ENCODE assay signal across 9 mouse cellular contexts in the genomic region with DNA sequence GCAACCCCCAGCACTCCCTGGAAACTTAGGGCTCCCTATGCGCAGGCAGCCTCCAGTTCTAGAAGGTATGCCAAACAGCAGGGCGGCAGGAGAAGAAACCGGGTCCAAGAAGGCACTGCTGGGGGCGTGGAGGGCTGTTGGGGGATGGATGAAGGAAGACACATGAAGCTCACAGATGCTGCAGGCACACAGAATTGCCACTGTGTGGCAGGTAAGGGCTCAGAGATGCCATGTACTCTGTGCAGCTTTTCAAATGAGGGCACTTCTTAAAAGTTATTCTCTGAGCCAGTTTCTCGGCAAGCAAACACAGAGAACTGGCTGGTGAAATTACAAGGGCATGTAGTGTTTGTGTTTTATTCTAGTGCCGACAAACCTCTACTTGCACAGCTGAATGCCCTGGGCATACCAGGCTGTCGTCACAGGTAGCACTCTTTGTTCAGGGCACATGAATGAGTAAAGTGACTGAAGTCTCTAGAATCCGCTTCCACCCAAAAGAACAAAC.
DNase-seq lines count a peak whose midpoint lies in the region; ATAC-seq and TF ChIP-seq lines count a peak whose summit lies in the region.
"Had no signal": no experiment of that assay in that cellular context is flagged by ENCODE, and none has a peak within 500 bp of the region (broad histone marks: within the 10 kb centered on the region; RNA-seq: fewer than 3 reads in every experiment).

No protein-coding gene starts in this region.

- no peaks in the 10 kb centered on the region for H3K9me3 ChIP-seq in heart, embryonic 12.5 days (replicated peaks)
- no peaks in the 10 kb centered on the region for H3K9me3 ChIP-seq in heart, embryonic 11.5 days (replicated peaks; ENCODE audit: control insufficient read depth, low read length)
- H3K9me3 ChIP-seq in neural tube, embryonic 12.5 days = no peaks in the 10 kb centered on the region
- H3K9me3 ChIP-seq in intestine, postnatal 0 days (ENCODE audit: control insufficient read depth) = no peaks in the 10 kb centered on the region
- H3K9me3 ChIP-seq in neural tube, embryonic 15.5 days (replicated peaks) = no peaks in the 10 kb centered on the region
- H3K9me3 ChIP-seq in limb, embryonic 10.5 days (replicated peaks) = no peaks in the 10 kb centered on the region

- 0 out of 2 replicates have a peak, but pooled peaks have one; percentile 31 for ATAC-seq in heart, embryonic 12.5 days (ENCODE audit: insufficient number of reproducible peaks, low FRiP score)
- no peak for ATAC-seq in heart, embryonic 11.5 days (replicated peaks; ENCODE audit: insufficient number of reproducible peaks, low FRiP score, low TSS enrichment)
- ATAC-seq in neural tube, embryonic 12.5 days (ENCODE audit: low FRiP score, low read depth) = no peak
- ATAC-seq in intestine, postnatal 0 days = no peak
- no peak for ATAC-seq in neural tube, embryonic 15.5 days (ENCODE audit: low FRiP score)

- 50% methylated on average over 8 of the region's 8 CpGs for WGBS in heart, embryonic 12.5 days
- WGBS in heart, embryonic 11.5 days (ENCODE audit: insufficient replicate concordance) = 46% methylated on average over 8 of the region's 8 CpGs
- WGBS in neural tube, embryonic 12.5 days = 59% methylated on average over 8 of the region's 8 CpGs
- 59% methylated on average over 8 of the region's 8 CpGs for WGBS in intestine, postnatal 0 days
- WGBS in neural tube, embryonic 15.5 days = 55% methylated on average over 8 of the region's 8 CpGs
- WGBS in limb, embryonic 10.5 days = 63% methylated on average over 8 of the region's 8 CpGs

- no peak overlapping the region for H3K4me3 ChIP-seq in heart, embryonic 12.5 days
- no peak overlapping the region for H3K4me3 ChIP-seq in heart, embryonic 11.5 days (ENCODE audit: low read depth, low read length)
- H3K4me3 ChIP-seq in neural tube, embryonic 12.5 days = no peak overlapping the region
- no peak overlapping the region for H3K4me3 ChIP-seq in intestine, postnatal 0 days (ENCODE audit: low read depth, low read length)
- H3K4me3 ChIP-seq in neural tube, embryonic 15.5 days (replicated peaks) = no peak overlapping the region
- H3K4me3 ChIP-seq in limb, embryonic 10.5 days = no peak overlapping the region
- H3K4me3 ChIP-seq: erythroblast, embryonic 14.5 days had no signal

- no peaks in the 10 kb centered on the region for H3K27me3 ChIP-seq in heart, embryonic 12.5 days (replicated peaks)
- H3K27me3 ChIP-seq in heart, embryonic 11.5 days (ENCODE audit: control insufficient read depth, insufficient read depth, low read length) = no peaks in the 10 kb centered on the region
- no peaks in the 10 kb centered on the region for H3K27me3 ChIP-seq in neural tube, embryonic 12.5 days (replicated peaks)
- H3K27me3 ChIP-seq in intestine, postnatal 0 days (replicated peaks; ENCODE audit: control insufficient read depth, insufficient read depth, low read length) = no peaks in the 10 kb centered on the region
- H3K27me3 ChIP-seq in neural tube, embryonic 15.5 days (replicated peaks) = peaks cover 4% of the 10 kb centered on the region; the same call in 1 of the 2 replicates
- peaks cover 33% of the 10 kb centered on the region for H3K27me3 ChIP-seq in limb, embryonic 10.5 days (ENCODE audit: low read depth, poor library complexity, severe bottlenecking)

- DNase-seq in neural tube, embryonic 10.5 days (ENCODE audit: extremely low spot score, low spot score) = no peak
- no peak for DNase-seq in limb, embryonic 10.5 days (ENCODE audit: low spot score)
- DNase-seq in kidney, postnatal 10 days = no peak

- peak overlapping the region; percentile 54 for H3K9ac ChIP-seq in heart, embryonic 12.5 days
- no peak overlapping the region for H3K9ac ChIP-seq in heart, embryonic 11.5 days (ENCODE audit: low read depth, low read length)
- H3K9ac ChIP-seq in neural tube, embryonic 12.5 days = no peak overlapping the region
- H3K9ac ChIP-seq in intestine, postnatal 0 days (ENCODE audit: low read depth, low read length) = no peak overlapping the region
- 0 out of 2 replicates have a peak overlapping the region, but pooled peaks have one; percentile 10 for H3K9ac ChIP-seq in neural tube, embryonic 15.5 days (replicated peaks)

- peak overlapping the region; percentile 12; the same call in 1 of the 2 replicates for H3K4me2 ChIP-seq in heart, embryonic 12.5 days
- H3K4me2 ChIP-seq in heart, embryonic 11.5 days = no peak overlapping the region
- H3K4me2 ChIP-seq in neural tube, embryonic 12.5 days (replicated peaks) = peak overlapping the region; percentile 18; the same call in 1 of the 2 replicates
- no peak overlapping the region for H3K4me2 ChIP-seq in intestine, postnatal 0 days (replicated peaks; ENCODE audit: low read depth)
- H3K4me2 ChIP-seq in neural tube, embryonic 15.5 days = peak overlapping the region; percentile 34

- peaks cover 57% of the 10 kb centered on the region for H3K4me1 ChIP-seq in heart, embryonic 12.5 days (replicated peaks)
- H3K4me1 ChIP-seq in heart, embryonic 11.5 days (ENCODE audit: control insufficient read depth, insufficient read depth, low read length) = peaks cover 44% of the 10 kb centered on the region
- H3K4me1 ChIP-seq in neural tube, embryonic 12.5 days = peaks cover 22% of the 10 kb centered on the region
- H3K4me1 ChIP-seq in intestine, postnatal 0 days (replicated peaks; ENCODE audit: control insufficient read depth, insufficient read depth, low read length) = peaks cover 4% of the 10 kb centered on the region
- H3K4me1 ChIP-seq in neural tube, embryonic 15.5 days = peaks cover 31% of the 10 kb centered on the region
- peaks cover 38% of the 10 kb centered on the region for H3K4me1 ChIP-seq in limb, embryonic 10.5 days

- peak; percentile 54 for TF ChIP-seq CTCF in intestine, postnatal 0 days (IDR thresholded peaks at IDR 0.05; ENCODE audit: low read depth)

- no peaks in the 10 kb centered on the region for H3K36me3 ChIP-seq in heart, embryonic 12.5 days
- H3K36me3 ChIP-seq in heart, embryonic 11.5 days (ENCODE audit: control insufficient read depth, insufficient read depth, low read length) = no peaks in the 10 kb centered on the region
- H3K36me3 ChIP-seq in neural tube, embryonic 12.5 days = no peaks in the 10 kb centered on the region
- H3K36me3 ChIP-seq in intestine, postnatal 0 days (ENCODE audit: control insufficient read depth, insufficient read depth) = no peaks in the 10 kb centered on the region
- no peaks in the 10 kb centered on the region for H3K36me3 ChIP-seq in neural tube, embryonic 15.5 days
- H3K36me3 ChIP-seq in limb, embryonic 10.5 days = no peaks in the 10 kb centered on the region

- peak overlapping the region; percentile 8; the same call in 1 of the 2 replicates for H3K27ac ChIP-seq in heart, embryonic 12.5 days (ENCODE audit: poor library complexity, severe bottlenecking)
- no peak overlapping the region for H3K27ac ChIP-seq in heart, embryonic 11.5 days (ENCODE audit: low read depth, low read length)
- H3K27ac ChIP-seq in neural tube, embryonic 12.5 days = peak overlapping the region; percentile 46; the same call in 1 of the 2 replicates
- H3K27ac ChIP-seq in intestine, postnatal 0 days (ENCODE audit: low read depth, low read length) = no peak overlapping the region
- H3K27ac ChIP-seq in neural tube, embryonic 15.5 days (replicated peaks) = no peak overlapping the region
- H3K27ac ChIP-seq in limb, embryonic 10.5 days = no peak overlapping the region; the same call in 1 of the 2 replicates

Comparison
In these comparisons a context has a peak if more than half of its experiments do, and no peak if none do; other contexts are left out.
1. H3K27ac ChIP-seq: peak in heart, embryonic 12.5 days (single experiment) and neural tube, embryonic 12.5 days (single experiment); none in heart, embryonic 11.5 days (single experiment), intestine, postnatal 0 days (single experiment), neural tube, embryonic 15.5 days (single experiment) and limb, embryonic 10.5 days (single experiment).
2. H3K4me2 ChIP-seq: peak in heart, embryonic 12.5 days (single experiment), neural tube, embryonic 12.5 days (single experiment) and neural tube, embryonic 15.5 days (single experiment); none in heart, embryonic 11.5 days (single experiment) and intestine, postnatal 0 days (single experiment).
3. H3K9ac ChIP-seq: peak in heart, embryonic 12.5 days (single experiment) and neural tube, embryonic 15.5 days (single experiment); none in heart, embryonic 11.5 days (single experiment), neural tube, embryonic 12.5 days (single experiment) and intestine, postnatal 0 days (single experiment).